Mouse (Mus musculus): ENCODE results near the gene A630001G21Rik. TPM values are rescaled to one million over a fixed set of nuclear protein-coding genes. Genes with fewer than 3 reads are reported as not detected.
A peak's percentile ranks its signal among the peaks of the same experiment; 100 is the strongest.

The A630001G21Rik gene
- polyA plus RNA-seq, 1 experiment from 2014 or later = 0.80 TPM

GRCm38 (mm10) chr1:85763386-85763785 is 15.1 kb downstream of the A630001G21Rik start:
- no peak overlapping the region for H3K4me3 ChIP-seq (replicated peaks; ENCODE audit: low read depth, low read length)
- H3K9me3 ChIP-seq (ENCODE audit: control insufficient read depth, low read length) = no peaks in the 10 kb centered on the region
- H3K27me3 ChIP-seq (ENCODE audit: control insufficient read depth, insufficient read depth, low read length) = no peaks in the 10 kb centered on the region
- H3K4me2 ChIP-seq (ENCODE audit: low read length) = no peak overlapping the region
- 89% methylated on average over 6 of the region's 6 CpGs for WGBS
- no peak overlapping the region for H3K27ac ChIP-seq (replicated peaks; ENCODE audit: low read depth, low read length)
- H3K9ac ChIP-seq (replicated peaks; ENCODE audit: low read length) = no peak overlapping the region
- ATAC-seq (ENCODE audit: low FRiP score, low TSS enrichment) = no peak
- no peaks in the 10 kb centered on the region for H3K36me3 ChIP-seq (ENCODE audit: control insufficient read depth, insufficient read depth, low read length)
- no peak for DNase-seq
- H3K4me1 ChIP-seq (ENCODE audit: control insufficient read depth, insufficient read depth, low read length) = no peaks in the 10 kb centered on the region

DNA sequence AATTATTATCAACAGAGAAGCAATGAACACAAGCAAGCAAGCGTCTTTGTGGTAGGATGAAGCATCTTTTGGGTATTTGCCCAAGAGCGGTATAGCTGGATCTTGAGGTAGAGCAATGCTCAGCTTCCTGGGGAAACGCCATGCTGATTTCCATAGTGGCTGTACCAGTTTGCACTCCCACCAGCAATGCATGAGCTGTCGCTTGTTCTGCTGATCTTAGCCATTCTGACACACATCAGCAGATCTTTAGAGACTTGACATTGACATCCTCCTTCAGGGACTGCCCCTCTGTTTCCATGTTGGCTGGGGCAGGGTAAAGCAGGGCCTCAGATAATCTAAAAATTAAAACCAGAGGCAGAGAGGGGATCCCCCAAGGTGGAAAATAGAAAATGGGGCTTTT is 16.8 kb downstream of the A630001G21Rik start:
- Histone ChIP-seq H3K9ac (replicated peaks; ENCODE audit: low read length) (no peak overlapping the region), H3K4me3 (replicated peaks; ENCODE audit: low read depth, low read length) (no peak overlapping the region), H3K4me2 (ENCODE audit: low read length) (no peak overlapping the region), H3K9me3 (ENCODE audit: control insufficient read depth, low read length) (no peaks in the 10 kb centered on the region), H3K36me3 (ENCODE audit: control insufficient read depth, insufficient read depth, low read length) (no peaks in the 10 kb centered on the region), H3K4me1 (ENCODE audit: control insufficient read depth, insufficient read depth, low read length) (no peaks in the 10 kb centered on the region), H3K27ac (replicated peaks; ENCODE audit: low read depth, low read length) (no peak overlapping the region), H3K27me3 (ENCODE audit: control insufficient read depth, insufficient read depth, low read length) (no peaks in the 10 kb centered on the region)
- DNase-seq = no peak
- WGBS = 85% methylated on average over 4 of the region's 4 CpGs
- no peak for ATAC-seq (ENCODE audit: low FRiP score, low TSS enrichment)

- DNase-seq (no peak), ATAC-seq (ENCODE audit: low FRiP score, low TSS enrichment) (no peak)
- Histone ChIP-seq H3K4me1 (ENCODE audit: control insufficient read depth, insufficient read depth, low read length) (no peaks in the 10 kb centered on the region), H3K4me2 (ENCODE audit: low read length) (no peak overlapping the region), H3K27me3 (ENCODE audit: control insufficient read depth, insufficient read depth, low read length) (no peaks in the 10 kb centered on the region), H3K9me3 (ENCODE audit: control insufficient read depth, low read length) (no peaks in the 10 kb centered on the region), H3K4me3 (replicated peaks; ENCODE audit: low read depth, low read length) (no peak overlapping the region), H3K27ac (replicated peaks; ENCODE audit: low read depth, low read length) (no peak overlapping the region), H3K9ac (replicated peaks; ENCODE audit: low read length) (no peak overlapping the region), H3K36me3 (ENCODE audit: control insufficient read depth, insufficient read depth, low read length) (no peaks in the 10 kb centered on the region)
- WGBS = 8% methylated on average over 1 of the region's 1 CpGs
These were observed 19.5 kb downstream of the A630001G21Rik start for GRCm38 (mm10) chr1:85758969-85759293.

DNA sequence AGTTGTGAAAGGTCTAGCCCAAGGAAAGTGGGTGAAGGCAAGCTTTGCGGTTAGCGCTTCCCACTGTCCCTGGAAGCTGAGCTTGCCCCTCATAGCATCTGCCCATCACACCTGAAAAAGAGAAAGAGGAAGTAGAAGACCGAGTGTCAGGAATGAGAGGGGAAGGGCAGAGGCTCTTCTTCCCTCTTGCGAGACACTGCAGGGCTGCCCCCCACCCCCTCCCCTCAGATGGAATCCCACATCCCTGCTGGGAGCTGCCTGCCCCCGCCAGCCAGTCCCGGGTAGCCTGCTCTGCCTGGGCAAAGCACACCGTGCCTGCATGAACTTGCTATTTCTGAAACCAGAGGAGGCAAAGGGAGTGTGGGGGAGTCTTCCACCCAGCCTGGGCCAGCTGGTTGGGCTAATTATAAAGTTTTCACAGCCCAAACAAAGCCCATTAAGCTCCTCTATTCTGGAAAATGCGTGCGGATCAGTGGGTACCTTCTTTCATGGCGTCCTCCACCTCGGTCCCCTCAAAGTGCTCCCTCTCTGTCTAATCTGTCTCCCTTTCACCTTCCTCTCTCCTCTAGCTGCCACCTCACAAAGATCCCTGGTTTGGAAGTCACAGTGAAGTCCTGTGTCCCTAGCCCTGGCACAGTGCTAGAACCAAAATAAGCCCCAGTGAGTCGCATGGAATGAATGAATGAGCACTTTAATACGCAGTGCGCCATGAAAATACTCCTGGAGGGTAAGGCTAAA is 20.0 kb downstream of the A630001G21Rik start:
- Histone ChIP-seq H3K27ac (replicated peaks; ENCODE audit: low read depth, low read length) (no peak overlapping the region), H3K4me1 (ENCODE audit: control insufficient read depth, insufficient read depth, low read length) (no peaks in the 10 kb centered on the region), H3K9ac (replicated peaks; ENCODE audit: low read length) (no peak overlapping the region), H3K4me2 (ENCODE audit: low read length) (no peak overlapping the region), H3K9me3 (ENCODE audit: control insufficient read depth, low read length) (no peaks in the 10 kb centered on the region), H3K27me3 (ENCODE audit: control insufficient read depth, insufficient read depth, low read length) (no peaks in the 10 kb centered on the region), H3K4me3 (replicated peaks; ENCODE audit: low read depth, low read length) (no peak overlapping the region), H3K36me3 (ENCODE audit: control insufficient read depth, insufficient read depth, low read length) (no peaks in the 10 kb centered on the region)
- no peak for DNase-seq
- no peak for ATAC-seq (ENCODE audit: low FRiP score, low TSS enrichment)
- WGBS = 31% methylated on average over 14 of the region's 14 CpGs

DNA sequence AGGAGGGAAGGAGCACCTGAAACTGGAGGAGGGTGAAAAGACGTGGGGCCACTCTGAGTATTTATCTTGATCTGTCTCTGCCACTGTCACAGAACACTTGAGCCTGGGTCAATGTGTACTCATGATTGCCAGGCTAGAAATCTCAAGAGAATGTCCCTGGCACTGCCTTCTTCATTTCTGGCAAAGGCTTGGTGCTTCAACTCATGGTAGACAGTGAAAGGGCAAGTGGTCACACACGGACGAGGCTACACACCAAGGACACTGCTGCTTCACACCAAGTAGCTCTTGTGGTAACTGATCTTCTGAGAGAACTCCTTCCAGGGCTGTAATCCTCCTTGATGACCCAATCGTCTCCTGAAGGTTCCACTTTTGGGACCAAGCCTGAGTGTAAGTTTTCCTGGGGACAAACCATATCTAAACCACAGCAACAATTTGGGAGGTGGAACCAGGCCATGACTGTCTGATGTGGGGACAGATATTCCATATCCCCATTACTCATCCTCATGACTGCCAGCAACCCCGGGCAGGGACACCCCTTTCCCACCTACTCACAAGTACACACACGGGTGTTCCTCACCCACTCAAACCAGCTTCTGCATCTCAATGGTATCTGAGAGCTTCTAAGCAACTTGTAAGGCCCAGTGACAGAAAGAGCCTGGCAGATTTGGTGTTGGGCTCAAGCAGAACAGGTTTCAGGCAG is 20.8 kb downstream of the A630001G21Rik start:
- Histone ChIP-seq H3K9ac (replicated peaks; ENCODE audit: low read length) (no peak overlapping the region), H3K27ac (replicated peaks; ENCODE audit: low read depth, low read length) (no peak overlapping the region), H3K4me1 (ENCODE audit: control insufficient read depth, insufficient read depth, low read length) (no peaks in the 10 kb centered on the region), H3K4me3 (replicated peaks; ENCODE audit: low read depth, low read length) (no peak overlapping the region), H3K9me3 (ENCODE audit: control insufficient read depth, low read length) (no peaks in the 10 kb centered on the region), H3K4me2 (ENCODE audit: low read length) (no peak overlapping the region), H3K36me3 (ENCODE audit: control insufficient read depth, insufficient read depth, low read length) (no peaks in the 10 kb centered on the region), H3K27me3 (ENCODE audit: control insufficient read depth, insufficient read depth, low read length) (no peaks in the 10 kb centered on the region)
- DNase-seq = no peak
- WGBS = 88% methylated on average over 6 of the region's 6 CpGs
- ATAC-seq (ENCODE audit: low FRiP score, low TSS enrichment) = no peak

DNA sequence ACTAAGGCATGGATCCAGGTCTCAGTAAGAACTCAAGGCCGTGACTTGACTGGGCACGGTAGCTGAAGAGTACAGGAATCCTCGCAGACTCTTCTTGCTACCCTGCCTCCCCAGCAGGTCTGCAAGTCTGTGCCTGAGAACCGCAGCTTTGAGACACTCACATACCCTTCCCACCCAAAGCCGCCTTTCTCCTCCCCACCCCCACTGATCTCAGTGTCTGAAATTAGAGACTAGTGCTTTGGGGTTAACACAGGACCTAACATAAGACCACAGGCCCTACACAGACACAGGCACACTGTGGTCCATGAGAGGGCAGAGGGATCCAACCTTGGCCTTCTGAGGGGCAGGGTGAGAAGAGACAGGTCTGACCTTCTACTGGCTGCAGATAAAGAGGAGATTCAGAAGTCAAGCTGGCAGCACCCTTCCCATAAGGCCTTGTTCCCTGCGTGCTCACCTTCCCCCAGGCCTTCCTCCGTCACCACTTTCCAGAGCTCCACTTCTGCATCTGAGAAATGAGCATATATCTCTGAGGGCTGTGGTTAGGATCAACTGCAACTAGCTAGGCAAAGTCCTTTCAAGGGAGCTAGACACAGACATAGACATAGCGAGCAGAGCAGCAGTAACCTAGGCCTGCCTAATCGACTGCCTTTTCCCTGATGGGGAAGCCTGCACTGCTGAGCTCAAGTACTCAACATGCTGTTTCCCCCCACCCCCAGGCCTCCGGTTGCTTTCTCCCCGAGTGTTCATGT is 26.3 kb downstream of the A630001G21Rik start:
- H3K9me3 ChIP-seq (ENCODE audit: control insufficient read depth, low read length) = no peaks in the 10 kb centered on the region
- H3K9ac ChIP-seq (replicated peaks; ENCODE audit: low read length) = no peak overlapping the region
- H3K4me2 ChIP-seq (ENCODE audit: low read length) = no peak overlapping the region
- H3K36me3 ChIP-seq (ENCODE audit: control insufficient read depth, insufficient read depth, low read length) = no peaks in the 10 kb centered on the region
- 72% methylated on average over 11 of the region's 11 CpGs for WGBS
- H3K27ac ChIP-seq (replicated peaks; ENCODE audit: low read depth, low read length) = no peak overlapping the region
- no peak for ATAC-seq (ENCODE audit: low FRiP score, low TSS enrichment)
- H3K4me1 ChIP-seq (ENCODE audit: control insufficient read depth, insufficient read depth, low read length) = peaks cover 4% of the 10 kb centered on the region; the same call in 1 of the 2 replicates
- no peaks in the 10 kb centered on the region for H3K27me3 ChIP-seq (ENCODE audit: control insufficient read depth, insufficient read depth, low read length)
- H3K4me3 ChIP-seq (replicated peaks; ENCODE audit: low read depth, low read length) = no peak overlapping the region
- no peak for DNase-seq

GRCm38 (mm10) chr1:85751494-85751893 is 26.9 kb downstream of the A630001G21Rik start:
- ATAC-seq (ENCODE audit: low FRiP score, low TSS enrichment) (no peak), DNase-seq (peak; percentile 30)
- no peak overlapping the region for H3K27ac ChIP-seq (replicated peaks; ENCODE audit: low read depth, low read length)
- no peak overlapping the region for H3K4me3 ChIP-seq (replicated peaks; ENCODE audit: low read depth, low read length)
- H3K9ac ChIP-seq (replicated peaks; ENCODE audit: low read length) = no peak overlapping the region
- H3K4me2 ChIP-seq (ENCODE audit: low read length) = no peak overlapping the region
- H3K4me1 ChIP-seq (ENCODE audit: control insufficient read depth, insufficient read depth, low read length) = peaks cover 4% of the 10 kb centered on the region; the same call in 1 of the 2 replicates
- 37% methylated on average over 6 of the region's 6 CpGs for WGBS
- no peaks in the 10 kb centered on the region for H3K36me3 ChIP-seq (ENCODE audit: control insufficient read depth, insufficient read depth, low read length)
- no peaks in the 10 kb centered on the region for H3K9me3 ChIP-seq (ENCODE audit: control insufficient read depth, low read length)
- H3K27me3 ChIP-seq (ENCODE audit: control insufficient read depth, insufficient read depth, low read length) = no peaks in the 10 kb centered on the region

- no peak for ATAC-seq (ENCODE audit: low FRiP score, low TSS enrichment)
- H3K4me2 ChIP-seq (ENCODE audit: low read length) = no peak overlapping the region
- WGBS = 92% methylated on average over 4 of the region's 4 CpGs
- peaks cover 4% of the 10 kb centered on the region; the same call in 1 of the 2 replicates for H3K4me1 ChIP-seq (ENCODE audit: control insufficient read depth, insufficient read depth, low read length)
- H3K9me3 ChIP-seq (ENCODE audit: control insufficient read depth, low read length) = no peaks in the 10 kb centered on the region
- no peak overlapping the region for H3K27ac ChIP-seq (replicated peaks; ENCODE audit: low read depth, low read length)
- no peak overlapping the region for H3K4me3 ChIP-seq (replicated peaks; ENCODE audit: low read depth, low read length)
- DNase-seq = no peak
- H3K27me3 ChIP-seq (ENCODE audit: control insufficient read depth, insufficient read depth, low read length) = no peaks in the 10 kb centered on the region
- H3K9ac ChIP-seq (replicated peaks; ENCODE audit: low read length) = no peak overlapping the region
- H3K36me3 ChIP-seq (ENCODE audit: control insufficient read depth, insufficient read depth, low read length) = no peaks in the 10 kb centered on the region
These were observed 27.8 kb downstream of the A630001G21Rik start for GRCm38 (mm10) chr1:85750650-85751049.
